Mouse (Mus musculus) kidney, adult 8-10 months (tissue): Measurements from ENCODE around the gene Serpinb8.

Experiments used
- DNase-seq, 2 experiments: peaks; one replicate each; pipeline ENCODE4 v3.0.0; 2022

The Serpinb8 gene

DNA sequence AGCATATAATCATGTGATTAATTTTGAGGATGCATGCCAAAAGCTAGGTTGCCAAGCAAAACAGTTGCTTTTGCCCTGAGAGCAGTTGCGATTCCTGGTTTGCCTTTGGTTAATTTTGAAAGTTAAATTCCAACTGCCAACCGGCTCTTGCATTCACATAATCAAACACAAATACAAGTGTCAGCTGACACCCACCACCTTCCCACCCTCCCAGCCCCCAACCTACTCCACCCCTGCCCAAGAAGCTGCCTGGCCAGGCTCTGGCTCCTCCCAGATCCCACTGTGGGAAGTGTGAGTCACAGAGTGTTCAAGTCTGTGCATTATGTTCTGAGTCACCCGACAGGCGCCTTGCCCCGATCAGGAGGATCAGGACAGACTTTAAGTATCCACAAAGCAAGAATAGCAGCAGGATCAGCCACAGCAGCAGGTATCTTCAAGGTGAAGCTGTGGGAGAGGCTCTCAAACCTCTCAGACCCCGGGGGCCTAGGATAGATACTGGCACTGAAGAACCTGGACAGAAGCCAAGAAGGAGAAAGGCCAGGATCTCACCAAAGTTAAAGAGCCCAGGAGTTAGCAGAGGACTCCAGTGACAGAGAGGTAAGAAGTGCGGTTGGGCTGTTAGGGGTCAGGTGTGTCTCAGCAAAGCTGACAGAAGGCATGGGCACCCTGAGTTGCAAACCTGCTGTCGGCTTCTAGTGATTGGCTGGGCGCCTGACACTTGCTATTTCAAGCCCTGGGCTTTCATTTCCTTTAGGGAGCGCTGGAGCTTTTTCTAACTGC lies at the start of gene Serpinb8:
TSS of gene Serpinb8 (plus strand) at position 316 of the 780 bp plus-strand sequence.
- DNase-seq = peak; percentile 52 to 69

- DNase-seq = no peak
These were observed 30.3 kb upstream of the Serpinb8 start for GRCm38 (mm10) chr1:107559494-107559893.

DNA sequence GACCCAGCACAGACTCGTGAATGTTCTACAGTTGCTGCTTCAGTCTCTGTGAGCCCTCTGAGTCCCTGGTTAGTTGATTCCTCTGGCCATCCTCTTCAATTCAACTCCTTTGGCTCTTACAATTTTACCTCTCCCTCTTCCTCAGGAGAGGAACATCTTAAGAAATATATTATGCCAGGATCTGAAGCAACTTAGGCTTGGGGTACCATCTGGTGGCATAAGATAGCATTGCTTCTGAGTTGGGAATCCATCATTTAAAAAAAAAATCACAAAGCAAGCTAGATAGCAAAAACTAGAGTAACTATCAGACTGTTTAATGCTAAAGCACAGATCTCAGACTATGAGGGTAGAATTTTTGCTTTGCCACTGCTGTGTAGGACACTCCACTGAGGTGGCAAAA lies 27.7 kb upstream of the Serpinb8 start:
- no peak for DNase-seq

GRCm38 (mm10) chr1:107565644-107566043 lies 24.2 kb upstream of the Serpinb8 start:
- peak in 1 of 2 experiments; percentile 10 for DNase-seq

GRCm38 (mm10) chr1:107576094-107576493 lies 13.7 kb upstream of the Serpinb8 start:
- no peak for DNase-seq

DNA sequence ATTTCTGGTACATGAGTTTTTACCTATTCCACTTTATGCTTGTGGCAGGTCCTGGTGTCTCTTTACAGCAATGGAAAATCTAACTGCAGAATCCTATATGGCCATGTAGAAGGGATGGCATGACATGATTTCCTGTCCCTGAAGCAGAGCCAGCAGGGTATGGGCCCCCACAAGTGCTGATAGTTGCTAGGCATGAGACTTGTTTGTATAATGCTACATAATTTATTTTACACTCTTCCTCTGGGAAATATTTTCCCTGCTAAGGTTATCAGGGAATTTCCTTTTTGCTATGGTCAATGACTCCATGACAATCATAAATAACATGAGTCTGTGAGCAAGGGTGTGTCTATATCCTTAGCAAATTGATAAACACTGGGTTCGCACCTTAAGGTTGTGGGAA lies 12.3 kb upstream of the Serpinb8 start:
- DNase-seq = no peak

DNA sequence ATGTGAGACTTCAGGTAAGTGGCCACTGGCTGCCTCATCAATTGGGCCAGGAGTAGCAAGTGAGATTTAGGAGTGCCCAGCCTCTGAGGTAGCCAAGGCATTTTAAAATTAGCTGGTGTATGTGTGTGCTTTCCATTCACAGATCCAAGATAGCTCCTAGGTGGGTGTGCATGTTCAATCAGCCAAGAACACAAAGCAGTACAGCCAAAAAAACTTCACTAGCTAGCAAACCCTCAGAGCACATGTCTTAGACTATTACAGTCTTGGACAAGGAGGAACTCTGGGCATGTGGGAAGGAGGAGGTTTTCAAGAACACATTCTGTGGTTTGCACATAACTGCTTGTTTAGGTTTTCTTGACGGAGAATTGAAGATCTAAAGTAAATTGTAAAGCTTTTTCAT lies 8.6 kb upstream of the Serpinb8 start:
- no peak for DNase-seq

GRCm38 (mm10) chr1:107582900-107583299 lies 6.9 kb upstream of the Serpinb8 start:
- no peak for DNase-seq

- no peak for DNase-seq
These were observed 5.8 kb upstream of the Serpinb8 start for GRCm38 (mm10) chr1:107583958-107584376.

DNA sequence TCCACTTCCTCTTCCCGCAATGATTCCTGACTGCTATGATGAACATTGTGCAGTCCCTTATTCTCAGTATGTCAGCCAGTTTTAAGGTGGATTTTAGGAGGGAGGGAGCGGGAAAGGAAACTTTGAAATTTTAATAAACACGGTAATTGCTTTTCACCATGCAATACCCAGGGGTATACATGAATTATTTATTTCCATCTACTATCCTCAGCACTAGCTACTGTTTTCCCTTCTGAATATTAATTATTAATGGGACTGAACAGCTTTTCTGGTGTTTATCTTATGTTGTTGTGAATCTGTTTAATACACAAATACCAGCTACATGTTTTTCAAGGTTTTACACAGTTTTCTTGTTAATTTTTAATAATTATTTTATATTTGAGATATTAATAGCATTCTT lies 4.9 kb upstream of the Serpinb8 start:
- no peak for DNase-seq

- peak; percentile 29 to 39 for DNase-seq
These were observed 3.6 kb upstream of the Serpinb8 start for GRCm38 (mm10) chr1:107586196-107586595.

DNA sequence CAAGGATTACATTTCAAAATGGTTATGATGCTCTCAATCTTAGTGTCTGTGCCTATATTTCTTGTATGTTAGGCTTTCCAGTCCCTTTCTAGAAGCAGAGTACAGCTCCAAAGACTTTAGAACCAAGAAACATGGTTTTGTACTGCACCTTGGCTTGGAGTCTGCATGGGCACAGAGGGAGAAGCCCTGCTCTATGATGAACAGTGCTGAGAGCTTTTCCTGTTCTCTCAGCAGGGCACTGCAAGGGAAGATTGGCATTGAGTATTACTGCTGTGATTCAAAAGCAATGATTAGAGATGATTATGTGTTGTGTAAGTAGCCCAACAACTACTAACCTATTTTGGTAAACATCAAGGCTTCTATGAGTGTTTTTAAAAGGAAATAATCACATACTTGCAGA lies 1.6 kb upstream of the Serpinb8 start:
- DNase-seq = no peak

DNA sequence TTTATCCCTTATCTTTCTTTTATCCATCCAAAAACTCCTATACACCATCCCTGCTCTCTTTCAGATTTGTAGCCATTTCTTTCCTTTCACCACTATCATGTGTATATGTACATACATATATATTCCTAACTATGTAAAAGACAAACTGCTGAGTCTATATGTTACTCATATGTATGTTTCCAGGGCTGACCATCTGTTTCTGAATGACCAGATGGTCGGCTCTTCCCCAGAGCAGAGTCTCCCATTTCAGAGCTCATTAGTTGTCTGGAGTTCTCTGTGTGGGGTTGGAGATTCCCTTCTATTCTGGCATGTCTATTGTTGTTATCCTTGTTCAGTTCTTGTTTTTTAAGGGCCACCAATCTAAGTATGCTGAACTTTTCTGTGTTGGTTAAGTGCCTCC lies 1.2 kb upstream of the Serpinb8 start:
- DNase-seq = no peak

DNA sequence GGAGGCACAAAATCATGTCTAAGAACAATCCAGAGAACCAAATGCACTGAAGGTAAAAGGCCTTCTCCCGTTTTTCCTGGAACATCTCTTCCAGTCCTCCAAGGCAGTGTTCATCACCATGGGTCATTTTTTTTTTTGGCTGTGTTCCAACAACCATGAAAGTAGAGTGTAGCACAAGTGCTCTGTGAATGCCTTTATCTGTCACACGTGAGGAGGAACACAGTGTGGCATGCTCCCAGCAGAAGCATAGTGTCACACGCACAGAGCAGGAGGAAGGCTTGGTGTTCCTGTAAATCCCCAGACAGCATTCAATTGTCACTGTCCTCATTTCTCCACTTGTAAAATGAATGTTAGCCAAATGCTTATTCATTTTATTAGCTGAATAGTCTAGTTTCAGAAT lies 2.8 kb downstream of the Serpinb8 start:
- no peak for DNase-seq

DNA sequence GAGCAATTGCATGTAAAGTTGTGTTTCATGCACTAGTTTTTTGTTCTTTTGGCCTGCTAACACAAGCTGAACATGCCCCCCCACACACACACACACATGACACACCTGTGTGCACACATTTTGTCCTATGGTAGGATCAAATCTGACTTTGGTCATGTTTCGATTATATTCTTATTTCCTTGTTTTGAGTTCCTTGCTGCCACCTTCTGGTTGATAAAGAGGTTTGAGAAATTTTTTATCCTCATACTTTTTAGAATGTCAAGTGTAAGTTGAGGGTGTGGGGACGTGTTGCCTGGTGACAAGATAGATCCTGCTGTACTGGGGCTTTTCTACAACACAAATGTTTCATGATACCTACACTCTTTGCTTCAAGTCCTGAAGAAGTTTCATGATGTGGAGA lies 3.7 kb downstream of the Serpinb8 start:
- no peak for DNase-seq

DNA sequence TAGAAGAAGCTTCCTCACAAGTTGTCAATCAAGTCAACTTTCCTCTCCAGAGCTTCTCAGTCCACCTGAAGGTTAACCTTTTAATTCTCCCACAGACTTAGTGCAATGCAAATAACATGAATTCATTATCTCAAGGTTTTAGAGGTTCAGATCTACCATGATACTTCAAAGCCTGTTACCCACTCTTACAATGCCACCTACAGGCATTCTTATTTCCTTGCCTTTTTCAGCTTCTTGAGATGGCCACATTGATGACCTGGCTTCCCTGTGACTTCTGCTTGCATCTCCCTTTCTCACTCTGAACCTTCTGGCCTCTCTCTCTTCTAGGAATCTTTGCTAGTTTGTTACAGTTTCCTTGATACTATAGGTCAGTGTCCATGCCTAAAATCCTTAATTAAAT lies 7.1 kb downstream of the Serpinb8 start:
- no peak for DNase-seq

DNA sequence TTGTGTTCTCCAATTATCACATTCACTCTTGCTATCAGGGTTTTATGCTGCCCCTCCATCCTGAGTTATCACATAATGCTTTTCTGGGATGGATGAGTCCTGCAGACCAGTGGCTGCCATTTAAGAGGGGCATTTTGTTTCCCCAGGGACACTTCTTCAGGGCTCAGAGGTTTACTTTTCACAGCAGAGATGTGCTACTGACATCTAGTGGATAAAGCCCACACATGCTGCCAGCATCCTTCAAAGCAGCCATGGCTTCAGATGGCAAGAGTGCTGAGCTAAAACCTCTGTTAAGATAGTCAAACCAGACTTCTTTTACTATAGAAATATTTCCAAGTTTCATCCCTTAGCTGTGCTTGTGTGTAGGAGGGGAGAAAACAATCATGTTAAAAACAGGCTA lies 8.7 kb downstream of the Serpinb8 start:
- DNase-seq = peak in 1 of 2 experiments; percentile 12

- DNase-seq = no peak
These were observed 19.1 kb downstream of the Serpinb8 start for GRCm38 (mm10) chr1:107608942-107609341.

DNA sequence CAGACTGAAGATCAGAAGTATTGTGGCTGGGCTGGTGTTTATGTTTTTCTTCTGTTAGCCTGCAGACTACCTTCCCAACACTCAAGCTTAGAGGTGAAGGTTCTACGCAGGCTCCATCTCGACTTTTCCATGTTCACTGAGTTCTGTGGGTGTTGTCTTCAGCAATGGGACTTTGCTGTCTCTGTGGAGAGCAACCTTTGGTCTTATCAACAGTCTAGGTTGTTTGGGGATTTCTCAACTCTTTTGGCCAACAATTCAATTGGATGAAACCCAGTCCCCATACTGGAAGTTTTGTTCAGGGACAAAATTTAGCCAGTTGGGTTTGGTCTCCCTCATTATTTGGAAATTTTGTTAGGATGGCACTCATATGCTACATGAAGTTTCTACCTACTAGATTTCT lies 24.3 kb downstream of the Serpinb8 start:
- DNase-seq = no peak

DNA sequence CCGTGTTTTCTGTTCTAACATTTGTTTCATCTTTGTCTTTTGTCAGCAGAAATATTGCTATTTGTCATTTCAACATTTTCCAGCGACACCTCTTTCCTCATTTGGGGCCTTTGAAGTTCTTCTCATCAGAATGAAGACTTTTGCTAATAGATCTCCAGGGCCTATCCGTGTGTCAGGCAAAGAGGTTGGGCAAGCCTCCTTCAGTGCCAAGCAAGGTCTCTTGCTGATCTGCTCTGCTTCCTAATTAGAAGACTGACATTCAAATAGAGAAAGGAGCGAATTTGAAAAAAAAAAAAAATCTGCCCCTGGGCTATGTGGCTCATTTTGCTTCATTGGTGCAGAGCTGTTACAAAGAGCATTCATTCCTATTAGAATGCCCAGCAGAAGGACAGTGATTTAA lies 32.2 kb downstream of the Serpinb8 start:
- DNase-seq = no peak

- peak in 1 of 2 experiments; percentile 29 for DNase-seq
These were observed 46.1 kb downstream of the Serpinb8 start for GRCm38 (mm10) chr1:107635936-107636335.

GRCm38 (mm10) chr1:107638056-107638455 lies 48.2 kb downstream of the Serpinb8 start:
- peak; percentile 77 to 88 for DNase-seq

- peak in 1 of 2 experiments; percentile 11 for DNase-seq
These were observed 48.7 kb downstream of the Serpinb8 start for GRCm38 (mm10) chr1:107638459-107638858.

- no peak for DNase-seq
These were observed 52.8 kb downstream of the Serpinb8 start for GRCm38 (mm10) chr1:107642457-107643118.
